Mouse (Mus musculus): Measurements from ENCODE around the gene Dpm1. TPM values are rescaled to one million over a fixed set of nuclear protein-coding genes. Genes with fewer than 3 reads are reported as not detected.

The Dpm1 gene
- total RNA-seq, 2 experiments from 2014 or later, result 93.0 to 109 TPM

GRCm38 (mm10) chr2:168230773-168231470 lies 531 bp upstream of the Dpm1 start:
- DNase-seq (ENCODE audit: low spot score in 2 of 2), result peak in 1 of 2 experiments; percentile 6

GRCm38 (mm10) chr2:168229116-168230025 lies 1.0 kb downstream of the Dpm1 start:
- peak in 1 of 2 experiments; percentile 21 for DNase-seq (ENCODE audit: low spot score in 2 of 2)

- DNase-seq (ENCODE audit: low spot score in 2 of 2), result no peak
Observed at GRCm38 (mm10) chr2:168223326-168223725, 7.1 kb downstream of the Dpm1 start.

GRCm38 (mm10) chr2:168213788-168214397 lies 16.5 kb downstream of the Dpm1 start:
- no peak for DNase-seq (ENCODE audit: low spot score in 2 of 2)

- DNase-seq (ENCODE audit: low spot score in 2 of 2), result no peak
Observed at GRCm38 (mm10) chr2:168207883-168208282, 22.5 kb downstream of the Dpm1 start.

GRCm38 (mm10) chr2:168206725-168207644 lies 23.4 kb downstream of the Dpm1 start, which contains the start of gene Adnp:
TSS of gene Adnp (minus strand) at chr2:168207112.
- DNase-seq (ENCODE audit: low spot score in 2 of 2), result peak; percentile 94 to 96

- peak in 1 of 2 experiments; percentile 5 for DNase-seq (ENCODE audit: low spot score in 2 of 2)
Observed at GRCm38 (mm10) chr2:168205681-168206631, 24.4 kb downstream of the Dpm1 start.

GRCm38 (mm10) chr2:168205265-168205664 lies 25.1 kb downstream of the Dpm1 start:
- DNase-seq (ENCODE audit: low spot score in 2 of 2), result peak; percentile 63 to 87

- DNase-seq (ENCODE audit: low spot score in 2 of 2), result no peak
Observed at GRCm38 (mm10) chr2:168204476-168204999, 25.9 kb downstream of the Dpm1 start.

GRCm38 (mm10) chr2:168200014-168200691 lies 30.2 kb downstream of the Dpm1 start:
- no peak for DNase-seq (ENCODE audit: low spot score in 2 of 2)

GRCm38 (mm10) chr2:168199476-168199875 lies 30.9 kb downstream of the Dpm1 start:
- no peak for DNase-seq (ENCODE audit: low spot score in 2 of 2)

GRCm38 (mm10) chr2:168198421-168198820 lies 32.0 kb downstream of the Dpm1 start:
- no peak for DNase-seq (ENCODE audit: low spot score in 2 of 2)

- DNase-seq (ENCODE audit: low spot score in 2 of 2), result no peak
Observed at GRCm38 (mm10) chr2:168195721-168196120, 34.7 kb downstream of the Dpm1 start.

GRCm38 (mm10) chr2:168193685-168194084 lies 36.7 kb downstream of the Dpm1 start:
- DNase-seq (ENCODE audit: low spot score in 2 of 2), result no peak

GRCm38 (mm10) chr2:168191856-168192255 lies 38.5 kb downstream of the Dpm1 start:
- no peak for DNase-seq (ENCODE audit: low spot score in 2 of 2)

- no peak for DNase-seq (ENCODE audit: low spot score in 2 of 2)
Observed at GRCm38 (mm10) chr2:168175946-168176345, 54.4 kb downstream of the Dpm1 start.

GRCm38 (mm10) chr2:168170167-168170685 lies 60.2 kb downstream of the Dpm1 start:
- DNase-seq (ENCODE audit: low spot score in 2 of 2), result peak; percentile 54 to 64

GRCm38 (mm10) chr2:168169800-168170113 lies 60.6 kb downstream of the Dpm1 start:
- DNase-seq (ENCODE audit: low spot score in 2 of 2), result no peak

Measured in adrenal gland, postnatal 4 days (tissue).